Mouse (Mus musculus): ENCODE measurements around the gene Wnk2. TPM values are rescaled to one million over a fixed set of nuclear protein-coding genes. Genes with fewer than 3 reads are reported as not detected.

Gene Wnk2
- total RNA-seq, 2 experiments from 2014 or later: 63.4 to 85.0 TPM

DNA sequence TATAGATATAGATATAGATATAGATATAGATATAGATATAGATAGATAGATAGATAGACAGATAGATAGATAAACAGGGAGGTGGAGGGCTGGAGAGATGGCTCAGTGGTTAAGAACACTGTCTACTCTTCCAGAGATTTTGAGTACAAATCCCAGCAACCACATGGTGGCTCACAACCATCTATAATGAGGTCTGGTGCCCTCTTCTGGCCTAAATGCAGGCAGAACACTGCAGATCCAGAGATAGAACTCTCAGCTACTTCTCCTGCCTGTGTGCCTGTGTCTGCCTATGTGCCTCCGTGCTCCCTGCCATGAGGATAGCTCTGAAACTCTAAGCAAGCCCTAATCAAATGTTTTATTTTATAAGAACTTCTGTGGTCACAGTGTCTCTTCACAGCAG is 100.4 kb downstream of the Wnk2 start:
- DNase-seq (ENCODE audit: low spot score): no peak

DNA sequence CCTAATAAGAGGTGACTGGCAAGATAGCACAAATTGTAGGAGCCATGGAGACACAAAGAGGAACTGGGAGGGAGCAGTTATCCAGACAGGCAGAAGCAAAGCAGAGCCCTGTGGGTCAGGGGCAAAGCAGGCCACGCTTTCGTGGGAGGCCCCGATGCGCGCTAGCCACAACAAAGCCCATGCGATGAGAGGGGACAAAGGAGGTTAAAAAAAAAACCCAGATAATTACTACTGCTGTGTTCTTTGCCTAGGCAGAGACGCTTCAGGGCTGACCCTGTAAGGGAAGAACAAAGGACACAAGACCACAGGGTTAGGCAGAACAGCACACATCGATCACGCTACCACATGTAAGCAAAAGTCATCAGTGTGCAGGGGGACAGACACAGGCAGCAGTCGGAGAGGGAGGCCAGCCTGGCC is 103.7 kb downstream of the Wnk2 start:
- no peak for DNase-seq (ENCODE audit: low spot score)

DNA sequence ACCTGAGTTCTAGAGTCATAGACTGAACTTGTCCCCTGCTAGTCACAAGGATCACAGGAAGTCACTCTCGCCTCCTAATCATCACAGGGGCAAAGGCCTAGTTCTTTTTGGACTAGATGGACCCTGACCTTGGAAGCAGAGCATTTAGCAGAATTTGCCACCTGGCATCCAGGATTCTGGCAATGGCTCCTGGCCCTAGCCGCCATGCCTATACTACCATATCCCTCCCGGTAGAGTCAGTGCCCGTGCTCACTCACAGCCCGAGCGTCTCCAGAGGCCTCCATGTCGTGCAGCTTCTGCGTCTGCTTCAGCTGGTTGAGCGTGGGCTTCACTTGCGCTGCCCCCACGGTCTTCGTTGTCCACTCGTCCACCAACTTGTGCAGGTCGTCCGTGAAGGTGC is 105.4 kb downstream of the Wnk2 start:
- DNase-seq (ENCODE audit: low spot score): no peak

DNA sequence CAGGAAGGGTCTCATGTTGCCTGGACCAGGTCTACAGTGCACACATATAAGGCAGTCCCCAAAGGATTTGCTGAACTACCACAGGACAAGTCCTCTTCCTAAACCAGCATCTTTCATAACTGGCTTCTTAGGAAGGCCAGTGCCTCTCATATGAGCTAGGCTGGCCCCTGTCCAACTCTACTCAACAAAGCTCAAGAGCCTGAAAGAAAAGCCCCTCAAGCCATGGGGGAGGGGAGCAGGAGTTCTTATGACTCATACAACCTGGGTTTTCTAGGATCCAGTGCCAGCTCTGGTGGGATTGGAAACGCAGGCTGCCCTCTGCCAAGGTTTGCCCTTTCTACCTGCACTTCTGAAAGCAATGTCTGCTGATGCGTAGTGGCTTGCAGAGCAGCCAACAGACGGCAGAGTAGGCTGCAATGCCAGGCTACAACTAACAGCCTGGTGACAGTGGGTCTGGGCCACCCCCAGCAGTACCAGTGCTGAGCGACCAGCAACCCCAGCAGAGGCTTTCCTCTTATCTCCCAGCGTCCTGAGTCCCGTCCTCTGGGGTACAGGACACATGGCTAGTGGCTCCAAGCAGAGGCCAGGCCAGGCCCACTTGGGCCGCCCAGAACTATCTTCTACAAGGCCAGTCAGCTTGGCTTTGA is 110.8 kb downstream of the Wnk2 start:
- no peak for DNase-seq (ENCODE audit: low spot score)

DNA sequence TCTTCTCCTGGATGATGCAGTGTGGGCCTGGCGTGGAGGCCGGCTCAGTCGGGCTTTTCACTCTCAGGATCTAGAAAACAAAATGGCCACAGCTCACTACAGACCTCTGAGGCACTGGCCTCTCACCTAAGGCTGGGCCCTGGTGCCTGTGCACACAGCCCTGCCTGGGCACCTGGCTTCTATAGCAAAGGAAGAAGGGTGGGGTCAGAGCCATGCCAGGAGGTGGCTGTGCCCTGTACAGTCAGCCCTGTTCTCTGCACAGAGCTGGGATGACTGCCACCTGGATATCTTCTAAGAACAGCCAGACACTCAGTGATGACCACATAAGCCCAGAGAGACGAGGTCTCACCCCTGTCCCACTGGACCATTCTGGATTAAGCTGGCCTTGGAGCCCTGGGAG is 111.4 kb downstream of the Wnk2 start:
- no peak for DNase-seq (ENCODE audit: low spot score)

DNA sequence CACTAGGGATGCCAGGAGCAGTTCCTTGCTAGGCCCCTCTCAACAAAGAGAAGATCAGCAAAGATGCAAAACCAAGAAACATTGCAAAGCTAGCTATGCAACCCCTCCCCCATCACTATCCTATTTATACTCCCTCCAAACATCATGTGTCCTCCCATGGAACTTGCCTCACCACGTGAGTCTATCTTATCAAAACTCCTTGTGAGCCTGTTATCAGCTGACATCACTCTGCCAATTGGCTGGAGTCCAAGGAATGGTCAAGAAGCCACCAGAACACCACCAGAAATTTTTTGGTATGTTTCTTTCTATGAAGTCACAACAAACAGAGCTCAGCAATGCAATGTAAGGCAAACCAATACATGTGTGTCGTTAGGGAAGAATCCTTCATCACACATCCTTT is 116.8 kb downstream of the Wnk2 start:
- DNase-seq (ENCODE audit: low spot score): no peak

DNA sequence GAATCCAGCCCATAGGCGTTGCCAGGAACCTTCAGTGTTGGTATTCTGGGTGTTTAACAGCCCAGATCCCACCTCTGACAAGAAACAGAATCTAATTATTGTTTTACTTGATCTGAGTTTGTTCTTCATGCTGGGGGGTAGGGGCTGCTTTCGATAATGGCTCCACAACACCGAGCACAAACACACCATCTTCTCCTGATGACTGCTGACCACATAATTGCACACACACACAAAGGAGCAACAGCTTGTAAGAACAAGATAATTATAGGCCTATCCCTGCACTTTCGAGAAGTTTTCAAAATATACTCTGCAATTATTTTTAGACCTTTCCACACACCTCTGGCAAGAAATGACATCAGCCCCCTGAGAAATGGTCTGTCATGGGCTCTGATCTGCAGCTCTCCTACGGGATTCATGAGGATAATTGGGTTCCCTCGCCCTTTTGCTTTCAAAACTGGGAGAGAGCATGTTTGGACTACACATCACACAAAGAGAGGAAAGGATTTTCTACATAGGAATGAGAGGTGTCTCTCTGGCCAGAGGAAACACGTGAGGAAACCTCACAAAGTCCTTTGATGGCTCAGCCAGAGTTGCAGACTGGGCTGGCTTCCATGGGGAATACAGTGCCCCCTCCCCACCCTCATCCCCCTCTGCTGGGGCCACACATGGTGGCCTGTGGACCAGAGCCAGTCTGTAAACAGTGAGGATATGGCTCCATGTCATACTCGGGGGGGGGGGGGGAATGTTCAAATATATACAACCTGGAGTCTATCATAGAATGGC is 118.9 kb downstream of the Wnk2 start:
- no peak for DNase-seq (ENCODE audit: low spot score)

DNA sequence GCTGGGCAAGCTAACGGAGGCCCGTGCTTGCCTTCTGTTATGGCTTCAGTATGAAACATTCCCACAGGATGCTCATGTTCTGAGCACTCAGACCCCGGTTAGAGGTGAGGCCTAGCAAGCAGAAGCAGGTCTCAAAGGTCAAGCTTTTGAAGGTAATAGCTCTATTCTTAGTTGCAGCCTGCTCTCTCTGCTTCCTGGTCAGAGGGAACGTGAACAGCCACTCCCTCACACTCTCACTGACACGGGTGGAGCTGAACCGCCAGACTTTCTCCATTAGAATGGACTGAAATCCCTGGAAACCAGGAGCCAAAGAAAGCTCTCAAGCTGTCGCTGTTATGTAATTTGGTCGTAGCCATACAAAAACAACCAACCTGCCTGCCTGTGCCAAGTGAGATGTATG is 120.8 kb downstream of the Wnk2 start:
- DNase-seq (ENCODE audit: low spot score): no peak

DNA sequence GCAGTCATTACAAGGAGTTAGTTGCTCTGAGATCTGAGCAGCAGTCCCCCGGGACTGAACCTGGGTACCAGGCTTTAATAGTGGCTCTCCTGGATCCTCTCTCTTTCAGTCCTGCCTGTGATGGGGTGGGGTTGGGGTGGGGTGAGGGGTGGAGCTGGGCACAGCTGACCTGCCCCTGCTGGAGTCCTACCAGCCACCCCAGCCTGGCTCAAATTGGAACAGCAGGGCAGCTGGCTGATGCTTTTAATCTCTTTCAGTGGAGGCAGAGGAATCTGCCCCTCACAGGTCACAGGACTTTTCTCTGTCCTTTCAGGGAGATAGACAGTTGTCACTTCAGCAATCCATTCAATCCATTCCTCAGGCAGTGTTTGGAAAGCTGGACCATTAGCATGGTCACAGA is 122.3 kb downstream of the Wnk2 start:
- DNase-seq (ENCODE audit: low spot score): no peak

DNA sequence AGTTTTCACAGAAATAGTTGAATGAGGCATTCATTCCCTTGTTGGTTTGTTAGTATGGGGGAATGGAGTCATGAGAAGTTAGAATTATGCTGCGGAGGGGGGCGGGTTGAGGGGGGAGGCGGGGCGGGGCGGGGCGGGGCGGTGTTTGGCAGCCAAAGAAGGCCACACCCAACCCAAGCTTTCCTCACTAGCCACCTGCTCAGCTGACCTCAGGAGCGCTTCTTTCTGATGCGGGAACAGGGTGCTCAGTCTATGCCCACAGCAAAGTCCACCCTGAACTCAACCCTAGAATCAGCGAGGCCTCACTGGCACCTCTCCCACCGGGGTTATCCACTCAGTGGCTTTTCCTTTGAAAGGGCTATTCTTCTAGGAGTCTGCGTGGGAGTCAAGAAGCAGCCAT is 123.1 kb downstream of the Wnk2 start:
- no peak for DNase-seq (ENCODE audit: low spot score)

DNA sequence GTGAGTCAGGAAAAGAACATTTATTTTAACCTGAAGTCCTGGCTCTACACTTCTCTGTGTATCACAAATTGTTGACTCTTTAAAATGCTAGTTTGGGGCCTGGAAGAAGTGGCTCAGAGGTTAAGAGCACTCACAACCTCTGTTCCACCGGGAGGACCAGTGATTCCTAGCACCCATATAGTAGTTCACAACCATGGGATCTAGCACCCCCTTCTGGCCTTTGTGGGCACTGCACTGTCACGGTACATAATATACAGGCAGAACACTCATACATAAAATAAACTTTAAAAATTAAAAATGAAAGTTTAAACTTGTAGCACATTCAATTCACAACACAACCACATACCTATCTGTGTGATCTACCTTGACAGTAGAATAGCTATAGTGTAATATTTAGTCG is 126.1 kb downstream of the Wnk2 start:
- DNase-seq (ENCODE audit: low spot score): peak; percentile 15

DNA sequence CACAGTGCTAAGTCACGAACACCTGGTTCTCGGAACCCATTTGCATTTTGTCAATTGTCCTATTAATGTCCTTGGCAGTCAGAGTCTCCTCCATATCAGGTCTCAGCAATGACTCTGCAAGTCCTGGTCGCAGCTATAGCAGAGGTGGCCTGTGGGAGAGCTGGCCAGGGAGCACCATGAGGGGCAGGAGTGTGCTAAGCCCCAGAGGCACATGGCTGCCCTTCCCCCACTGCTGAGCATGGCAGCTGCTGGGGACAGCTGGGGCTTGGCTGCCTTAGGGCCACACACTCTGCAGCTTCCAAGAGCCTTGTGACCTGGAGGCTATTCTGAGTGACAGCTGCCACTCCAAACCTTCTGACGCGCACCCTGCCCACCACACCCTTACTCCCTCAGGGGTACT is 127.7 kb downstream of the Wnk2 start:
- peak; percentile 83 for DNase-seq (ENCODE audit: low spot score)

DNA sequence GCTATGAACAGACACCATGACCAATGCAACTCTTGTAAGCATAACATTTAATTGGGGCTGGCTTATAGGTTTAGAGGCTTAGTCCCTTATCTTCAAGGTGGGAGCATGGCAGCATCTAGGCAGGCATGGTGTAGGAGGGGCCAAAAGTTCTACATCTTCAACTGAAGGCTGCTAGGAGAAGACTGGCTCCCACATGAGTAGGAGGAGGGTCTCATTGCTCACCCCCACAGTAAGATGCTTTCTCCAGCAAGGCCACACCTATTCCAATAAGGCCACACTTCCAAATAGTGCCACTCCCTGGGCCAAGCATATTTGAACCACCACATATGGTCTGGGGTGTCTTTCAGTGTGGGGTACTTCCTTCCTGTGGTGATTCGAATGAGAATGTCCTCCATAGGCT is 130.4 kb downstream of the Wnk2 start:
- no peak for DNase-seq (ENCODE audit: low spot score)

DNA sequence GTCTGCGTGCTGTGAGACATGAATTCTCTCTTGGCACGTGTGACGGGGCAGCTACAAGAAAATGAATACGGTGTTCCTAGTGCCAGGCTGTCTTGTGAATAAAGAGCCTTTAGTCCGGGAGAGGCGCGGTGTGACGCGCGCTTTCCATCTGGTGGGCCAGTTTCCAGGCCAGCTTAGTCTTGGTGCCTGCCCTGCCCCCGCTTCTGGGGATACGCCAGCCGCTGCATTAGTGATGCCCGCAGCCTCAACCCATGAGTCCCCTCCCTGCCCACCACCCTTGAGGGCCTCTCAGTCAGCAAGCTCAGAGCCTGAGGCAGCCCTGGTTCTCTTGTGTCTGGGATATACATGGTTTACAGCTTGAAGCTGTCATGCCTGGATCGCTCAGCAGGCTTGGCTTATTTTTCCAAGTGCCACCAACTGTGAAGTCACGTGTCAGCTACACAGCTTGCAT is 131.5 kb downstream of the Wnk2 start:
- peak; percentile 65 for DNase-seq (ENCODE audit: low spot score)

DNA sequence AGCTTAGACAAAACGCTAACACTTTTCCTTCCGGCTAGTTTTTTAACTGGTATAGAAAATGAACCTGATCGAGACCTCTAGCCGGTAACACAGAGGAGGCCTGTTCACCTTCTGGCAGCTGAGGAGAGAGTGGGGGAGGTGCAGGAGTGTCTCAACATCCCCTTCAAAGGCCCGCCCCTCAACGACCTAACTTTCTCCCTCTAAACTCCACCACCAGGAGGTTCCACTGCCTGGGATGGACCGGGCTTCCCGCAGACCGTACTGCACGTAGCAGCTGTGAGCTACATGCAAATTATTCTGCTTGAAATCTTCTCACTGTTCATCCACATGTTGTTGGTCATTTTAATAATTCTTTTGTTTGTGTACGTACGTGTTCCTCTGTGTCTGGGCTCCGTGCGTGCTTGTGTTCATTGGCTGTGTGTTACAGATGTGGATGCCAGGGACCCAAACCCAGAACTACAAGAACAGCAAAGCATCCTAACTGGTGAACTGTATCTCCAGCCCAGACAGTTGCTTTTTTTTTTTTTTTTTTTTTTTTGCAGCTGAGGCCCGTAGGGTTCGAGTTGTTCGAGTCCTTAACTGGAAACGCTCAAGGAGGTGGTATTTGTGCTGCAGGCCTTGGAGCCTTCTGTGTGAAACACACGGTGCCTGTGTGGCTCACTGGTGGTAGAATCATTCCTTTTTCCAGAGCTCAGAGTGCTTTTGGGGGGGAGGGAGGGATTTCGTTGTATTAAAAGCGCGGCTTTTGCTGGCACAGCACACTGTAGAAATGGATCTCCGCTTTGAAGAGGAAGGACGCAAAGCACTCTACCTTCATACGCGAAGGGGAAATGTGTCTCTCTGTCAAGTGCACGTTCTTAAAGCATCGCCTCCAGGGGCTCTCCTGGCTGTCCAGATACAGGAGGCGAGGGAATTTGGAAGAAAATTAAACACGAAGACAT is 132.2 kb downstream of the Wnk2 start:
- DNase-seq (ENCODE audit: low spot score): no peak

DNA sequence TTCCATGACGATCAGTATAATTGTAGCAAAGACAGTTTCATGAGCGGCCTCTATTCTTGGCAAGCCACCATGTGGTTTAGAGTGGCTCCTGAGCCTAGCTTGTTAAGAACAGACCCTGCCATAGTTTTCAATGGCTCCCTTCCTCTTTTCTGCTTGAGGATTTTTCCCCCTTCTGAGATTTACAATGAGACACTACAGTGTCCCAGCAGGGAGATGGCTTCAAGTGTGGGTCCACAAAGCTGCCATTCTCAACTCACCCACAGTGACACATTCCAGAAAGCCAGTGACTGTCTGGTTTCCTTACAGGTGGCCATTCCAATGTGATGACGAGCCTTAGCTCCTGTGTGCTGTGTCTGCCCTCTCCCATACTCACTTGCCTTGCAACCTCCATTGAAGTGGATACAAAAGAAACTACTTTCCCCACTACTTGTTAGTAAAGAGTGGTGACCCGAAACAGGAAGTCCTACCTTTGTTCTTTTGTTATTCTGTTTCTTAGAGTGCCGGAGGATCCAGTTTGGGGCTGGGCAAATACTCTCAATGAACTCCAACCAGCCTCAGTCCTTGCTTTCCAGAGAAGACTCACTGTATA is 134.5 kb downstream of the Wnk2 start:
- DNase-seq (ENCODE audit: low spot score): no peak

DNA sequence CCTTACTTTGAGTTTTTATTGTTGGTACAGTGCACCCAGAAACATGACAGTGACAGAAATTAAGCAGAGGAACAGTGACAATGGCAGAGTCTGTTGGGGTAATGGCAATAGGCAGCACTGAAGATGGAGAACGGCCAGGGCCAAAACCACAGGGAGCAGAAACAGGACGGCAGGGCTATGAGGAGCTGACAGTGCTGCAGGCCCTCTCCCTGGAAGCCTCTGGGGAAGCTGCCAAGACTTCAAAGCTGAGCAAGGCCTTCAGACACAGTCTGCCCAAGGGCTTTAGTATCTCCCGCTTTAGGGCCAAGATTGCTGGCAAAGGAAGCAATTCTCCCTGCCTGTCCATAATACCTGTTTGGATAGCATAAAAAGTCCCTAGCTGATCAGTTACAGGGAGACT is 146.1 kb downstream of the Wnk2 start:
- peak; percentile 16 for DNase-seq (ENCODE audit: low spot score)

DNA sequence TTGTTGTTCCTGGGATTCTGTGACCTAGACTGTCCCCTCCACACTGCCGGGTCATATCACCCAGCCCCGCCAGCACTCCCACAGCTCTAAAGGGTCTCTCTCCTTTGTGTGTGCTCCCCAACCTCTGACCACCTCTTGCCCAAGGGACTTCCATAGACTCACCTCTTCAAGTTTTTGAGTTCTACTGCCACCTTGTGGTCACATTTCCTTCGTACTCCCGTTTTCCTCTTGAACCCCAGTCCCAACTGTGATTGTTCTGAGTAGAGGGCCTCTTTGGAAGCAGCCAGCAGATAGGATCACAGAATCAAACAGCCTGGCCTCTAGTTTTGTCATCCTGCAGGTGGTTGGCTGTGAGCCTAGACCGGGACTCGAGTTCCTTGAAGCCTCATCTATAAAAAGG is 149.2 kb downstream of the Wnk2 start:
- DNase-seq (ENCODE audit: low spot score): peak; percentile 75

DNA sequence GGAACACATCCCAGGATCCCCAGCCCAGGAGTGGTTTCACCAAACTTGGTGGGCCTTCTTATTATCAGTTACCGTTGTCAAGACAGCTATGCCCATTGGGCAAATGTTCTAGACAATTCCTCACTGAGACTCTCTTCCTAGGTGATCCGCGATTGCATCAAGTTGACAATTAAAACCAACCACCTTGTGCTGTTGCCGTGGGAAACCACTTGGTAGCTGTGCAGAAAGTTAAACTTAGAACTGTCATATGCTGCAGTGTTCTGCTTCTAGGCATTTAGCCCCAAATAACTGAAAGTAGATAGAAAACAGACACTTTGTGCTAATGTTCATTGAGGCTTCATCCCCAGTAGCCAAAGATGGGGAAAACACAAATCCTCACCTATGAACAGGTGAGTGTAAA is 151.1 kb downstream of the Wnk2 start:
- no peak for DNase-seq (ENCODE audit: low spot score)

DNA sequence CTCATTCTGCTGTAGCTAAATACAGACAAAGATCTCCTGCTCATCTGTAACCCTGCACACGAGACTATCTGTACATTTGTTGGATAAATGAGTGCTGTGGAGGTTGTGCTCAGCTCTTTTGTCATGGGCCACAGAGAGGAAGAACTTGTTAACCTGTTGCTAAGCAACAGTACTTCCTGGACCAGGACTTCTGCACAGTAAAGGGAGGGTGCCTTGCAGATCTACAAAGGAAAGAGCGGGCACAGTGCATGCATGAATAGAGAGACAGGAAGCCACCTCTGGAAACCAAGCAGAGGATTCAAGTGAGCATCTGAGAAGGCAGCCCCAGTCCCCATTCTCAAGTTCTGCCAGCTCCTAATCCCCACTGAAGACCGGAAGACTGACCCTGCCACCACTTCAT is 152.9 kb downstream of the Wnk2 start:
- no peak for DNase-seq (ENCODE audit: low spot score)

DNA sequence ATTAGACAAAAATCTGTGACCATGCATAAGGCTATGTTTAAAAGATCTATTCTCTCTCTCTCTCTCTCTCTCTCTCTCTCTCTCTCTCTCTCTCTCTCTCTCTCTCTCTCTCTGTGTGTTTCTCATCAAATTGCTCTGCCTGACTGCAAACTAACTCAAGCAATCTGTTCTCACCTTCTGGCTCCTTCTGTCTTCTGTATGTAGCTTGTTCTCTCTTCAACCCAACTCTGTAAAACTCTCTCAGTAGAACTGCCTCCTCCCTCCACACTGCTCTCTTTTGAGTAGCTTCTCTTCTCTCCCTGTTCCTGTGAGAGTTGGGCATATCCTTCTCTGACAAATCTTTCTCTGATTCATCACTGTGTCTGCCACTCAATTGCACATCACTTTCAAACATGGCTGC is 154.9 kb downstream of the Wnk2 start:
- no peak for DNase-seq (ENCODE audit: low spot score)

DNA sequence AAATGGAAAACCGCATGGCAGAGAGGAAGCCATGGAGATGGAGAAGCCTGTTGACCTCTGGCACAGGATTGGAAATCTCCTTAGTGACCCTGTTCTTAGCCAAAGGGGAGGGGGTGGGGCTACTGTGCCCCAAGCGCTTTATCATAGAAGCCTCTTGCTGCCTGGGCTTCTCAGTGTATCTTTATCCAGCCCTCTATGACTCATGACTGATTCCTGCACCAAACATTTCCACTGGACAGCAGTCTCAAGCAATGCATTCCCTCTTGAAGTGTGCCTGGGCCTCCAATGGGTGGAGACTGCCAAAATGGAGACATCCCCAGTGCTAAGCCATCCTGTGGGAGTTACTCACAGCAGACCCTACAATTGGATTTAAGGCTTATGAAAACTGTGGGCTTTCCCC is 157.7 kb downstream of the Wnk2 start:
- no peak for DNase-seq (ENCODE audit: low spot score)
